Mouse (Mus musculus): ENCODE data around the gene Pced1b.

- TF ChIP-seq CTCF (IDR thresholded peaks at IDR 0.05; ENCODE audit: extremely low read depth, insufficient read length, insufficient replicate concordance, low read depth, low read length) (no peak), POLR2A (IDR thresholded peaks at IDR 0.05; ENCODE audit: low read depth, low read length) (no peak)
Measured at GRCm38 (mm10) chr15:97351681-97352080, 104.8 kb downstream of the Pced1b start.

Measured in small intestine, adult 2 months (tissue).